Mouse (Mus musculus) T-helper 1 cell (primary cell): ENCODE measurements around the gene Nhs.

Experiments used
- in situ Hi-C: fragments of 300-600 bp; cut with MboI, MseI; formaldehyde crosslinking; loops from one replicate; pipeline ENCODE4 v1.15.1; 2025; ENCODE audit warnings: high pct_unique_total_duplicates

Nhs gene

GRCm38 (mm10) chrX:161943098-161943680 lies 216.3 kb downstream of the Nhs start:
- in situ Hi-C loops: no loop called here

GRCm38 (mm10) chrX:161940696-161941095 lies 218.8 kb downstream of the Nhs start:
- in situ Hi-C loops: no loop called here

GRCm38 (mm10) chrX:161926683-161927053 lies 232.9 kb downstream of the Nhs start:
- in situ Hi-C loops: no loop called here

- in situ Hi-C loops: no loop called here
Measured at GRCm38 (mm10) chrX:161925973-161926682, 233.4 kb downstream of the Nhs start.

- in situ Hi-C loops: no loop called here
Measured at GRCm38 (mm10) chrX:161922655-161923054, 236.9 kb downstream of the Nhs start.

GRCm38 (mm10) chrX:161921581-161921980 lies 237.9 kb downstream of the Nhs start:
- in situ Hi-C loops: no loop called here

- in situ Hi-C loops: no loop called here
Measured at GRCm38 (mm10) chrX:161909963-161910362, 249.6 kb downstream of the Nhs start.

GRCm38 (mm10) chrX:161908652-161909403 lies 250.7 kb downstream of the Nhs start:
- in situ Hi-C loops: no loop called here

- in situ Hi-C loops: no loop called here
Measured at GRCm38 (mm10) chrX:161907595-161908592, 251.6 kb downstream of the Nhs start.

GRCm38 (mm10) chrX:161894442-161894841 lies 265.1 kb downstream of the Nhs start:
- in situ Hi-C loops: no loop called here

GRCm38 (mm10) chrX:161883661-161884060 lies 275.9 kb downstream of the Nhs start:
- in situ Hi-C loops: no loop called here

GRCm38 (mm10) chrX:161877123-161877522 lies 282.4 kb downstream of the Nhs start:
- in situ Hi-C loops: no loop called here

- in situ Hi-C loops: no loop called here
Measured at GRCm38 (mm10) chrX:161873511-161873910, 286.0 kb downstream of the Nhs start.

- in situ Hi-C loops: no loop called here
Measured at GRCm38 (mm10) chrX:161871306-161871705, 288.2 kb downstream of the Nhs start.

- in situ Hi-C loops: no loop called here
Measured at GRCm38 (mm10) chrX:161855630-161856029, 303.9 kb downstream of the Nhs start.

GRCm38 (mm10) chrX:161853626-161854312 lies 305.8 kb downstream of the Nhs start:
- in situ Hi-C loops: no loop called here

GRCm38 (mm10) chrX:161826186-161826585 lies 333.3 kb downstream of the Nhs start:
- in situ Hi-C loops: loop anchor here (5.0 kb wide), 1 partner anchor 429 kb away; no protein-coding TSS in a partner anchor

GRCm38 (mm10) chrX:161790182-161790581 lies 369.3 kb downstream of the Nhs start:
- in situ Hi-C loops: no loop called here
